Mouse (Mus musculus): ENCODE data around the gene Ift81.

GRCm38 (mm10) chr5:122528591-122528990, 85.7 kb downstream of the Ift81 start:
- TF ChIP-seq CTCF (IDR thresholded peaks at IDR 0.05; ENCODE audit: low read depth, low read length) (no peak), POLR2A (IDR thresholded peaks at IDR 0.05; ENCODE audit: extremely low read depth, insufficient read depth, low read length) (no peak)
